Mouse (Mus musculus): Measurements from ENCODE around the gene Helz. TPM values are rescaled to one million over a fixed set of nuclear protein-coding genes. Genes with fewer than 3 reads are reported as not detected.

The Helz gene
- polyA plus RNA-seq, 1 experiment from 2014 or later = 12.1 TPM

DNA sequence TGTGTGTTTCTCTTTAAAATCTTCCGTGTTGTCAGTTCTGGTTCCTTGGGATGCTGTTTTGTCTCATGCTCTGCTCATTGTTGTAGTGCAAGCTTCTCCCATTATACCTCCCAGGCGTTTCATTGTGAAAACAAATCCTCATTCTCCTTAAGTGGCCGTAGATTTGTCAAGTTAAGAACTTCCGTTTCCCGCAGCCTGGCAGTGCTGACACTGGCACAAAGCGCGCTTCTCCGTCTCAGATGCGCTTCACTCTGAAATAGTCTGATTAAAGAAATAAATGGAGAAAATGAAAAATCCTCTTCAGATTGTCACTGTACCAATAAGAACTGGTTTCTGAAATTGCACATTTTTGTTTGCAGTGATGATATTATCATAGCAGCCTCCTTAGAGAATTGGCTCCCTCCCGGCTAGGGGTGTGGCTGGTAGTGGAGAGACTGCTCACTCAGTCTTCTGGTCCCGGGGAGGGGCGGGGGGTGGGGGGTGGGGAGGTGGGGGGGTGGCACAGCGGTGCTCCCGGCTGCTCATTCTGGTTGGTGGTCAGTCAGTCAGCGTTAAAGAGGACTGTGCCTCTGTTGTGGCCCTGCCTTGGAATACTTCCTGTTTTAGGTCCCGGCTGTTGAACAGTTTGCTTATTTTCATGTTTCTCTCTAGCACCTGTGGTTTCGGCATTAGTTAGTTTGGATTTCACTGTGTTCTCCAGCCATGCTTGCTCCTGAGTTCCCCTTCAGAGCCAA, 128.6 kb downstream of the Helz start:
- Histone ChIP-seq H3K36me3 (peaks cover 69% of the 10 kb centered on the region), H3K4me3 (no peak overlapping the region), H3K4me2 (0 out of 2 replicates have a peak overlapping the region, but pooled peaks have one; percentile 3), H3K27ac (replicated peaks) (no peak overlapping the region), H3K9me3 (no peaks in the 10 kb centered on the region), H3K27me3 (replicated peaks) (no peaks in the 10 kb centered on the region), H3K9ac (no peak overlapping the region), H3K4me1 (peaks cover 3% of the 10 kb centered on the region; the same call in 1 of the 2 replicates)
- WGBS = 70% methylated on average over 17 of the region's 17 CpGs
- no peak for ATAC-seq (ENCODE audit: extremely low read depth, insufficient number of reproducible peaks, low FRiP score, low TSS enrichment)

DNA sequence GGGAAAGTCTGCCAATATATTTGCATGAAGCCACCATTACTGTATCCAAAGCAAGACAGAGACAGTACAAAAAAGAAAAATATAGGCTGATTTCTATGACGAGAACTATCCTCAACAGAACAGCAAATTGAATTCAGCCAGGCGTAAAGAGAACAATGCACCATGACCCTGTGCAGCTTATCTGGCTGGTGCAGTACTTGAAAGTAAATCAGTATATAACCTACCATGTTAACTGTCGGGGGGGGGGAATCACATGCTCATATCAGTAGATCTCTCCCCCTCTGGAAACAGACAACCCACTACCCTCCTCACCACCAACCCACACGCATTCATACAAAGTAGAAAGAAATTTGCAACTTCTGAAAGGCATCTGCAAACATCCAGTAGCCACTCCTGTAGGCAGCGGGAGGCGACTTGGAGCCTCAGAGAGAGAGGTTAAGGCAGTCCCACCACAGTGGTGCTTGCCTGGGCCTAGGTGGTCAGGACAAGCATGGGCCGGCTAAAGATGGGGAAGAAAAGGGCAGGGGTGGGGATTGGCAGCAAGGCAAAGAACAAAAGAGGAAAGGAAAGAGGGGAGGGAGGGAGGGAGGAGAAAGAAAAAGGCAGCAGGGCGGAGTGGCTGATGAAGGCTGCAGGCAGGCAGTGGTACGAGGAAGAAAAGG, 135.1 kb downstream of the Helz start:
- Histone ChIP-seq H3K27ac (replicated peaks) (no peak overlapping the region), H3K4me1 (no peaks in the 10 kb centered on the region), H3K4me2 (no peak overlapping the region), H3K27me3 (replicated peaks) (no peaks in the 10 kb centered on the region), H3K9me3 (no peaks in the 10 kb centered on the region), H3K36me3 (peaks cover 51% of the 10 kb centered on the region), H3K9ac (no peak overlapping the region), H3K4me3 (no peak overlapping the region)
- no peak for ATAC-seq (ENCODE audit: extremely low read depth, insufficient number of reproducible peaks, low FRiP score, low TSS enrichment)
- 80% methylated on average over 9 of the region's 9 CpGs for WGBS

DNA sequence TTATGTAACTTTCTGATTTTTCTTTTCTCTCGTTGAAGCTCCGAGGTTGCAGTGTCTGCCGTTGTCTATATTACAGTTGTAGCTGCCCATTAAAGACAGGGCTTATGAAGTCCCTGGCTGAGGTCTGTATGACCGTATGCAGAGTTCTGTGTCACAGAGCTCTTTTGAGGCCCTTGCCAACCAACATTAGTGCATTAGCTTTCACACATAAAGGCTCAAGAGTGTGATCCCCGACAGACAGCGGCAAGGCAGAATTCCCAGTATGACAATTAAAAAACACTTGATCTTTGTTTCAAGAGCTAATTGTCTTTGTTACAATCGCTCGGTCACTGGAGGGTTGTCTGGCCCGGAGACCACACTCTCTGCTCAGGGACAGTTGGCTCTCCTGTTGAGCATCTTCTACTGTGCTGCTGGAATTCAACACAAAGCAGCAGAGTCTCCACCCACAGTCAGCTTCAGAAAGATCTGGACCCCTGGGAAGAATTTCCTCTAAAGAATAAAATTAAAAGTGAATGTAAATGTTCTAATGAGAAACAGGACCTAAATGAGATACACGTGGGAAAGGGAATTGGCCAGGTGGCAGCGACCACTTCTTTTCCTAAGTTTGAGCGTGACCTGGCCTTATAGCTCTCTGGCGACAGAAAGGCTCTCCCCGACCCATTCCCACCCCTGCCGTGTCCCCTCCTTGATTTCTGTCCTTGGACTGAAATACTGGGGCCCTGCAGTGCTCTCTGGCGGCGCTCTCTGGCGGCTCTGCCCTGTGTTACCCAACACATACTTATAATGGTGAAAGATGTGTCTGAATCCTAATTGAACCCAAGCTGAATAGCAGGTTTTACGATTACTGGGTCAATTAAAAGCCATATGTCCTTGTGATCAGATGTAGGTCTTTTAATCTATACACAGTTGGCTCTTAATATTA, 136.1 kb downstream of the Helz start:
- no peak overlapping the region for H3K4me2 ChIP-seq
- ATAC-seq (ENCODE audit: extremely low read depth, insufficient number of reproducible peaks, low FRiP score, low TSS enrichment) = no peak
- H3K36me3 ChIP-seq = peaks cover 52% of the 10 kb centered on the region
- no peak overlapping the region for H3K9ac ChIP-seq
- H3K9me3 ChIP-seq = no peaks in the 10 kb centered on the region
- H3K27me3 ChIP-seq (replicated peaks) = no peaks in the 10 kb centered on the region
- no peaks in the 10 kb centered on the region for H3K4me1 ChIP-seq
- H3K27ac ChIP-seq (replicated peaks) = no peak overlapping the region
- H3K4me3 ChIP-seq = no peak overlapping the region
- 76% methylated on average over 19 of the region's 19 CpGs for WGBS

DNA sequence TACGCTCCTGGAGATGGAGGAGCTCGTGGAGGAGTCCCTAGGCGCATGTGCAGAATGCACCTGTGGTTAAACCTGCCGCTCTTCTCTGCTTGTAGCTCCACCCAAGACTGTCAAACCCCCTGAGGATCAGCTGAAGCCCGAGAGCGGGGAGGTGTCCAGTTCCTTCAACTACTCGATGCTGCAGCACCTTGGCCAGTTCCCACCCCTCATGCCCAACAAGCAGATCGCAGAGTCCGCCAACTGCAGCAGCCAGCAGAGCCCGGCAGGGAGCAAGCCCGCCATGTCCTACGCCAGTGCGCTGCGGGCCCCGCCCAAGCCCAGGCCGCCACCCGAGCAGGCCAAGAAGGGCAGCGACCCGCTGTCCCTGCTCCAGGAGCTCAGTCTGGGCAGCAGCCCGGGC, 138.6 kb downstream of the Helz start:
- Histone ChIP-seq H3K27ac (replicated peaks) (no peak overlapping the region), H3K4me2 (no peak overlapping the region), H3K4me3 (no peak overlapping the region), H3K9ac (no peak overlapping the region), H3K4me1 (no peaks in the 10 kb centered on the region), H3K36me3 (peaks cover 52% of the 10 kb centered on the region), H3K9me3 (no peaks in the 10 kb centered on the region), H3K27me3 (replicated peaks) (no peaks in the 10 kb centered on the region)
- WGBS = 81% methylated on average over 20 of the region's 20 CpGs
- no peak for ATAC-seq (ENCODE audit: extremely low read depth, insufficient number of reproducible peaks, low FRiP score, low TSS enrichment)

DNA sequence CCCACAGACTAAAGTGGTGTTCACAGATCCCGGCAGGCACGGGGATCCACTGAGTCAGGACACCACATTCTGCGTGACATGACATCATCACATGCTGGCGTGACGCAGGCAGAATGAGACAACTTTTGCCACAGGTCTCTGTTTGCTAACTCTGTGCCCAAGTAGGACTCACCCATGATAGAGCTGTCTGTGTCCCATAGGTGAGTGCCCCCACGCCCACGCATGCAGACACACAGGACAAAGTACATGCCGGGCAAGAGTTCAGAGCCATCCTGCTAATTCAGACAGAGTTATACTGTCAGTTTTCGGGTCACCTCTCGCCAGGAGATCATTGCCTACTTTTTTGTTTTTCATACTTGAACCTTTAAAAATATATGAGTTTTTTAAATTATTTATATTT, 140.8 kb downstream of the Helz start:
- WGBS = 95% methylated on average over 10 of the region's 10 CpGs

DNA sequence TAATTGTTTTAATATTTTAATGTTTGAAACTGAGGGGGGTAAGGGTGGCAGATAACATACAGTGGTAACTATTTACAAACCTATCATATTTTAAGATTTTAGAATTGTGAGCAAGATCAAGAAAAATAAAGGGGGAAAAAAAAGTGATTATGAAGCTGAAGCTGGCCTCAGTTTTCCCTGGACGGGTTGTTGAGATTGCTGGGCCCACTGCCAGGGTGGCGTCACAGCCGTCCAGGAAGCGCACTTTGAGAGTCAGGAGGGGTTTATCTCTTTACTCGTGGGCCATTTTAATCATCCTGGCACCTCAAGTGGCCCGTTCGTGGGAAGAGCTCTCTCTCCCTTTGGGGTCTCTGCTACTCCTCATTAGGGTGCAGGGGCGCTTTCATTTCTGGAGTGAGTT, 143.8 kb downstream of the Helz start:
- Histone ChIP-seq H3K9me3 (no peaks in the 10 kb centered on the region), H3K36me3 (peaks cover 25% of the 10 kb centered on the region), H3K27ac (replicated peaks) (no peak overlapping the region), H3K9ac (no peak overlapping the region), H3K4me3 (no peak overlapping the region), H3K27me3 (replicated peaks) (no peaks in the 10 kb centered on the region), H3K4me2 (no peak overlapping the region), H3K4me1 (no peaks in the 10 kb centered on the region)
- ATAC-seq (ENCODE audit: extremely low read depth, insufficient number of reproducible peaks, low FRiP score, low TSS enrichment) = no peak
- 39% methylated on average over 8 of the region's 8 CpGs for WGBS

More for the DNA sequence above, 140.8 kb downstream of the Helz start:
- no peaks in the 10 kb centered on the region for H3K4me1 ChIP-seq
- no peaks in the 10 kb centered on the region for H3K27me3 ChIP-seq (replicated peaks)
- H3K9ac ChIP-seq = no peak overlapping the region
- no peaks in the 10 kb centered on the region for H3K9me3 ChIP-seq
- no peak for ATAC-seq (ENCODE audit: extremely low read depth, insufficient number of reproducible peaks, low FRiP score, low TSS enrichment)
- H3K36me3 ChIP-seq = peaks cover 47% of the 10 kb centered on the region
- no peak overlapping the region for H3K4me2 ChIP-seq
- no peak overlapping the region for H3K27ac ChIP-seq (replicated peaks)
- H3K4me3 ChIP-seq = no peak overlapping the region

DNA sequence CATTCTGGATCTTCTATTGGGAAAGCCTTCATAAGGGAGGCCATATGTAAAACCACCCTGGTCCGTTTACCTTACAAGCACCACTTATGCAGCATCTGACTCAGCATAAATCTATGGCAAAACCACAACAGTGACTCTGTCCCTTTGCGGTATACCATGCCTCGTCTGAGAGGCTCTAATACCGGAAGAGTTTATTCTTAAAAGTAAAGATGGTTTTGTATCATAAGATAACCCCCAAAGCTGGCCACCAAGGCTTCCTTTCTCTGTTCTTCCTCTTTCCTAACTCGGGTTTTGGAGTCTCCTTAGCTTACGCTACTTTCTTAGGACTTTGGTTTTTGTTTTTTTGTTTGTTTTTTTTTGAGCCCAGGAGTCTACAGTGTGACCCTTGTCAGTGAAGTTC, 145.6 kb downstream of the Helz start:
- Histone ChIP-seq H3K4me1 (no peaks in the 10 kb centered on the region), H3K27me3 (replicated peaks) (no peaks in the 10 kb centered on the region), H3K36me3 (peaks cover 11% of the 10 kb centered on the region), H3K27ac (replicated peaks) (no peak overlapping the region), H3K9me3 (no peaks in the 10 kb centered on the region), H3K4me3 (no peak overlapping the region), H3K9ac (no peak overlapping the region), H3K4me2 (no peak overlapping the region)
- no peak for ATAC-seq (ENCODE audit: extremely low read depth, insufficient number of reproducible peaks, low FRiP score, low TSS enrichment)
- 76% methylated on average over 6 of the region's 6 CpGs for WGBS

DNA sequence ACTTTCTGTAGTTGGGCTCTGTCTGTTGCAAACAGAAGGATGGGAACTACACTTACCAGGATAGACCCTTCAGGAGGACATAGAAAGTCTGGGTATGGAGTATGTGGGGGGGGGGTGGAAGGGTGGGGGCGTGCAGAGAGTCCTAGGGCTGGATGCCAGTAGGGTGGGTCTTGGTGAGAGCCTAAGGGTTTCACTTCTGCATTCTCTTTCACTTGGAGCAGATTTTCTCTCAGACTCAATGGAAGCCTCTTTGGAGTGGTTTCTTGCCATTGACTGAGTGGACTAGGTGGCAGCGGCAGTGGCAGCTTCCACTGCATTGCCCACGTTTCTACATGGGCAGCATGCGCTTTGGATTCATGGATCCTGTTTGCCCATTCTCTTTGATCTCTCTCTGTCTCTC, 152.2 kb downstream of the Helz start:
- 77% methylated on average over 4 of the region's 4 CpGs for WGBS
- peaks cover 7% of the 10 kb centered on the region; the same call in 1 of the 2 replicates for H3K4me1 ChIP-seq
- no peak overlapping the region for H3K9ac ChIP-seq
- no peaks in the 10 kb centered on the region for H3K9me3 ChIP-seq
- H3K4me2 ChIP-seq = no peak overlapping the region
- H3K36me3 ChIP-seq = no peaks in the 10 kb centered on the region
- peaks cover 11% of the 10 kb centered on the region; the same call in 1 of the 2 replicates for H3K27me3 ChIP-seq (replicated peaks)
- H3K27ac ChIP-seq (replicated peaks) = no peak overlapping the region
- no peak overlapping the region for H3K4me3 ChIP-seq
- no peak for ATAC-seq (ENCODE audit: extremely low read depth, insufficient number of reproducible peaks, low FRiP score, low TSS enrichment)

DNA sequence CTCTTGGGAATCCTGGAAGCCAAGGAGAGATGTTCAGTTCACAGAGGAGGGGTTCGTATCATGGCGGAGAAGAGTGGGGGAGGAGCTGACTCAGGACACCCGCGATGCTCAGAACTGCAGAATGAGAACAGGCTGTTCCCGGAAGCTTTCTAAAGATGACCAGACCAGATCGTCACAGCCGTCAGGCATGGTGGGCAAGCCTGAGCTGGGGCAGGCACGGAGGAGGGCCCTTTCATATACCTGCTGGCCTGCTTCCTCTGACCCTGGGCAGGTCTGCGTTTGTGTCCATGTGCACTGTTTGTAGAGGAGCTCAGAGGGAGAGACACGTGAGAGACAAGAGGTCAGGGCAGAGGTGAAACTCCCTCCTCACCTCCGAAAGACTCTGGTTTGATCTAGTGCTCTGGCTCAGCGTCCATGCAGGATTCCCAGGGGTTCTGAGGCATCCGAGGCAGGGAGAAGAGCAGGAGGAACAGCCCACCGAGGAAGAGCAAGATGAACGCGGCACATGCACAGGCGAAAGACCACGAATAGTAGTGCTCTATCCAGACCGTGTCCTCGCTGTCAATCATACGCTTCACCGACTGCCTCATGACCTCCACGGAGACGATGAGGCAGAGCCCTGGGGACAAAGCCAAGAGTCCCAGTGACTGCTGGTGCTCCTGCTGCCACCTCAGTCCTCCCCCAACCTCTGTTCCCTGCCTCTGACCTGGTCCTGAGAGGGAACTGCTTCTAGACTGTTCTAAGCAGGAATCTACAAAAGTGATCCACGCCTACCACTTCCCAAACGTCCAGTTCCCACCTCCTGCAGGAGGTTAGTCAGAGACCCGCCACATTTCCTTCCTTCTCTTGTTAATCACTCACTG, 155.8 kb downstream of the Helz start:
- no peak for ATAC-seq (ENCODE audit: extremely low read depth, insufficient number of reproducible peaks, low FRiP score, low TSS enrichment)
- no peaks in the 10 kb centered on the region for H3K36me3 ChIP-seq
- H3K27me3 ChIP-seq (replicated peaks) = peaks cover 17% of the 10 kb centered on the region; the same call in 1 of the 2 replicates
- 61% methylated on average over 27 of the region's 27 CpGs for WGBS
- no peak overlapping the region for H3K4me3 ChIP-seq
- H3K9ac ChIP-seq = no peak overlapping the region
- peaks cover 7% of the 10 kb centered on the region; the same call in 1 of the 2 replicates for H3K4me1 ChIP-seq
- H3K4me2 ChIP-seq = no peak overlapping the region
- no peaks in the 10 kb centered on the region for H3K9me3 ChIP-seq
- no peak overlapping the region for H3K27ac ChIP-seq (replicated peaks)

DNA sequence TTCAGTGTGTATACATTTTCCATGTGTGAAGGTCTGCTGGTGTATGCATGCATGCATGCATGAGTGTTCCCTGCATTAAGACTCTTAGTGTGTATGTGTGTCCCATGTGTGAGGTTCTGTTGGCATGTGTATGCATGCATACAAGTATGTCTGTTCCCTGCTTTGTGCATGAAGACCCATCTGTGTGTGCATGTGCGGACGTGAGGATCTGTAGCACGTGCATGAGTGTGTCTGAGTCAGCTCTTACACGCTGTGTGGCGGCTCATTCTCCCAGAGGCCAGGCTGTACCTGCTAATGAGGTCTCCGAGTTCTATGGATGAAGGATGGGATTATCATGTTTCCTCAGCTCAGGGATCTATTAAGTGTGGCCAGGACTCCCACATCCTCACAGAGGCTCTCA, 157.3 kb downstream of the Helz start:
- H3K9me3 ChIP-seq = no peaks in the 10 kb centered on the region
- H3K4me3 ChIP-seq = no peak overlapping the region
- peaks cover 7% of the 10 kb centered on the region; the same call in 1 of the 2 replicates for H3K4me1 ChIP-seq
- no peaks in the 10 kb centered on the region for H3K36me3 ChIP-seq
- H3K27me3 ChIP-seq (replicated peaks) = peaks cover 17% of the 10 kb centered on the region; the same call in 1 of the 2 replicates
- no peak overlapping the region for H3K27ac ChIP-seq (replicated peaks)
- no peak overlapping the region for H3K9ac ChIP-seq
- no peak overlapping the region for H3K4me2 ChIP-seq
- no peak for ATAC-seq (ENCODE audit: extremely low read depth, insufficient number of reproducible peaks, low FRiP score, low TSS enrichment)
- WGBS = 79% methylated on average over 6 of the region's 6 CpGs

Measured in heart, embryonic 13.5 days (tissue).